Mouse (Mus musculus) hindbrain, embryonic 11.5 days (tissue): ENCODE data around the gene B4galnt2. TPM values are rescaled to one million over a fixed set of nuclear protein-coding genes. Genes with fewer than 3 reads are reported as not detected.
"Not testable (repeated sequence)": the region's sequence is repeated elsewhere in the genome, so short reads cannot be mapped to it uniquely, and the experiment has no call there.

Experiments
- ATAC-seq: fragments of 200-750 bp; cut with Nextera tagmentation; 2 replicates; pipeline ENCODE4 v1.8.0; 2017; ENCODE audit warnings: mild to moderate bottlenecking, moderate TSS enrichment, moderate library complexity; ENCODE audit not compliant: low FRiP score
- DNase-seq: peaks from one replicate; pipeline ENCODE4 v3.0.0-alpha.2; 2015; ENCODE audit warnings: low spot score
- H3K27ac ChIP-seq: fragments of 300-500 bp; sonication (generic); 2 replicates; pipeline ENCODE4 v1.5.1; 2014; ENCODE audit warnings: mild to moderate bottlenecking, low read depth, low read length
- H3K27me3 ChIP-seq: fragments of 300-500 bp; sonication (generic); 2 replicates; pipeline ENCODE4 v1.6.1; 2014; ENCODE audit warnings: mild to moderate bottlenecking, low read length, moderate library complexity, mixed read lengths; ENCODE audit not compliant: control insufficient read depth, insufficient read depth
- H3K36me3 ChIP-seq: fragments of 300-500 bp; sonication (generic); 2 replicates; pipeline ENCODE4 v1.6.1; 2014; ENCODE audit warnings: mild to moderate bottlenecking, low read length, moderate library complexity, mixed read lengths; ENCODE audit not compliant: control insufficient read depth, insufficient read depth
- H3K4me1 ChIP-seq: fragments of 300-500 bp; sonication (generic); replicated peaks from 2 replicates; pipeline ENCODE4 v1.6.1; 2014; ENCODE audit warnings: low read length, mixed read lengths; ENCODE audit not compliant: control insufficient read depth, insufficient read depth
- H3K4me2 ChIP-seq: fragments of 300-500 bp; sonication (generic); replicated peaks from 2 replicates; pipeline ENCODE4 v1.6.1; 2014; ENCODE audit warnings: mild to moderate bottlenecking, low read depth, low read length
- H3K4me3 ChIP-seq: fragments of 300-500 bp; sonication (generic); 2 replicates; pipeline ENCODE4 v1.5.1; 2014; ENCODE audit warnings: low read depth, low read length
- H3K9ac ChIP-seq: fragments of 300-500 bp; sonication (generic); 2 replicates; pipeline ENCODE4 v1.6.1; 2014; ENCODE audit warnings: low read depth, low read length
- H3K9me3 ChIP-seq: fragments of 300-500 bp; sonication (generic); 2 replicates; pipeline ENCODE4 v1.6.1; 2016; ENCODE audit warnings: low read length; ENCODE audit not compliant: control insufficient read depth
- WGBS: fragments of 180-500 bp; shearing (Covaris S2); extraction: QIAGEN DNeasy Blood & Tissue Kit; methylation state at CpG from one replicate; pipeline ENCODE4 v1.1.7; 2014; 5-methylcytosine and 5-hydroxymethylcytosine counted together
- polyA plus RNA-seq: library from polyadenylated mRNA; unstranded; fragments of >200 nt; fragmentation: Nextera tagmentation; extraction: Ambion mirVana; gene quantifications from 2 replicates; pipeline ENCODE4 v1.2.1, GENCODE M21; 2014

Gene B4galnt2
- polyA plus RNA-seq, 1 experiment from 2014 or later = not detected

- H3K4me1 ChIP-seq, H3K27ac ChIP-seq: not testable (repeated sequence)
- 86% methylated on average over 8 of the region's 10 CpGs for WGBS
Measured at GRCm38 (mm10) chr11:95932168-95932567, 17.5 kb upstream of the B4galnt2 start.

GRCm38 (mm10) chr11:95926398-95926797 is 11.7 kb upstream of the B4galnt2 start:
- H3K27me3 ChIP-seq = peaks cover 3% of the 10 kb centered on the region; the same call in 1 of the 2 replicates
- no peak overlapping the region for H3K27ac ChIP-seq
- no peak overlapping the region for H3K9ac ChIP-seq
- no peak overlapping the region for H3K4me3 ChIP-seq
- no peak for DNase-seq
- no peak for ATAC-seq
- no peaks in the 10 kb centered on the region for H3K36me3 ChIP-seq
- no peaks in the 10 kb centered on the region for H3K4me1 ChIP-seq
- no peaks in the 10 kb centered on the region for H3K9me3 ChIP-seq
- 72% methylated on average over 4 of the region's 4 CpGs for WGBS
- H3K4me2 ChIP-seq = no peak overlapping the region

More at GRCm38 (mm10) chr11:95932168-95932567, 17.5 kb upstream of the B4galnt2 start:
- H3K9ac ChIP-seq, H3K27me3 ChIP-seq, H3K4me3 ChIP-seq, H3K36me3 ChIP-seq, ATAC-seq, H3K9me3 ChIP-seq, DNase-seq, H3K4me2 ChIP-seq: not testable (repeated sequence)

DNA sequence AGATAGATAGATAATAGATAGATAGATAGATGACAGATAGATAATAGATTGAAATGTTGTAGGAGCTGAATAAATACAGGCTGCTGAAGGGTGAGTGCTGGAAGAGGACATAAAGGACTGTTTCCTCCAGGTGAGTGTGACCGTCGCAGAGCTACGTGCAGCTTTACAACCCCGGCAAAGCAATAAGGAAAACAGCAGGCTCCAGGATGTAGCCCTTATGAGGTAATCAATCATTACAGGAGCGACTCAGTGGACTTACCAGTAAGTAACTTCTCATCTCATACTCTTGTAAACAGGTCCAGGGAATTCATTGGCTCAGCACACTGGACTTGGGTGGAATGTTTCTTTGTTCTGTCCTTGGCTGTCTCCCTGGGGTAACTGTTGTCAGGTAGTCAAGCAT is 11.3 kb upstream of the B4galnt2 start:
- no peak for DNase-seq
- H3K9ac ChIP-seq = no peak overlapping the region
- H3K27me3 ChIP-seq = peaks cover 3% of the 10 kb centered on the region; the same call in 1 of the 2 replicates
- H3K27ac ChIP-seq = no peak overlapping the region
- no peak overlapping the region for H3K4me2 ChIP-seq
- no peak overlapping the region for H3K4me3 ChIP-seq
- H3K4me1 ChIP-seq = no peaks in the 10 kb centered on the region
- ATAC-seq = no peak
- WGBS = 92% methylated on average over 5 of the region's 5 CpGs
- H3K9me3 ChIP-seq = no peaks in the 10 kb centered on the region
- no peaks in the 10 kb centered on the region for H3K36me3 ChIP-seq

DNA sequence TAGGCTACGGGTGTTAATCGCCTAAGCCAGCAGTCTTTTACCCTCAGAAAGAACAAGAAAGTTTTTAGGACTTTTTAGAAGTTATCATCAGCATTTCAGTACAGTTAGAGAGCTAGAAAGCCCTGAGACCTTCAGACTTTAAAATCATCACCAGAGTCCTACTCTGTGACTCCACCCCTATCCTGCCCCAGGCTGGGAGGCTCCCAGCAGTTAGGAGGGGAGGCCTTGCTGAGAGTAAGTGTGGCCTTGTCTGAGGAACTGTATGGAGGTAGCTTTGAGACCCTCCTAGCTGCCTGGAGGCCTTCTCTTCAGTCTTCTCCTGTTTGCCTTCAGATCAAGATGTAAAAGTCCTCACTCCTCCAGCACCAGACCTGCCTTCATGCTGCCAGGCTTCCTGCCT is 9.5 kb upstream of the B4galnt2 start:
- Histone ChIP-seq H3K4me3 (no peak overlapping the region), H3K9me3 (no peaks in the 10 kb centered on the region), H3K4me1 (no peaks in the 10 kb centered on the region), H3K9ac (no peak overlapping the region), H3K27ac (no peak overlapping the region), H3K4me2 (no peak overlapping the region), H3K36me3 (no peaks in the 10 kb centered on the region), H3K27me3 (peaks cover 3% of the 10 kb centered on the region; the same call in 1 of the 2 replicates)
- DNase-seq (no peak), ATAC-seq (no peak)
- 24% methylated on average over 2 of the region's 2 CpGs for WGBS

- not testable (repeated sequence) for ATAC-seq, H3K27me3 ChIP-seq
Measured at GRCm38 (mm10) chr11:95923477-95923876, 8.8 kb upstream of the B4galnt2 start.

GRCm38 (mm10) chr11:95921991-95922621 is 7.4 kb upstream of the B4galnt2 start:
- H3K4me1 ChIP-seq = no peaks in the 10 kb centered on the region
- no peak overlapping the region for H3K4me3 ChIP-seq
- no peak overlapping the region for H3K4me2 ChIP-seq
- H3K9ac ChIP-seq = no peak overlapping the region
- 72% methylated on average over 12 of the region's 12 CpGs for WGBS
- peaks cover 11% of the 10 kb centered on the region for H3K27me3 ChIP-seq
- no peaks in the 10 kb centered on the region for H3K36me3 ChIP-seq
- no peak for ATAC-seq
- no peaks in the 10 kb centered on the region for H3K9me3 ChIP-seq
- no peak for DNase-seq
- H3K27ac ChIP-seq = no peak overlapping the region

More at GRCm38 (mm10) chr11:95923477-95923876, 8.8 kb upstream of the B4galnt2 start:
- H3K4me3 ChIP-seq, H3K36me3 ChIP-seq, H3K4me2 ChIP-seq, DNase-seq, H3K9ac ChIP-seq, H3K9me3 ChIP-seq, H3K4me1 ChIP-seq, H3K27ac ChIP-seq: not testable (repeated sequence)
- WGBS = 11% methylated on average over 4 of the region's 6 CpGs

DNA sequence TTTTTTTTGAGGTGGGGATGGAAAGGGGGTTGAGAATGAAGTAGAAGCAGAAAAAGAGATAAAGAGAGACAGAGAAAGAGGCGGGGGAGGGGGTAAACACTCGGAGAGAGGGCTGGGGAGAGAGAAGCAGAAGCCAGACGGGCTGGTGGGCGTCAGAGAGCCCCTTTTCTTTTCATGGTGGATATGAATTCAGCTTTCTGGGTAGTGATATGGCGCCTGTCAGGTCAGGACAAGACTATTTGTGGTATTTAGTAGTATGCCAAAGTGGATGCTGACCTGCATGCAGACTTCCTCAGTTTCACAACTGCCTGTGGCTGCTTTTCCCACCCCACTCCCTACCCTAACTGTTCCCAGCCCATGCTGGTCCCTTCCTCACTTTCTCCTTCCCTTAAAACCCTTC is 1.7 kb upstream of the B4galnt2 start:
- no peak overlapping the region for H3K9ac ChIP-seq
- H3K4me3 ChIP-seq = no peak overlapping the region
- no peaks in the 10 kb centered on the region for H3K36me3 ChIP-seq
- no peak overlapping the region for H3K4me2 ChIP-seq
- H3K4me1 ChIP-seq = 0 out of 2 replicates have a peak, but pooled peaks cover 2% of the 10 kb centered on the region
- peaks cover 49% of the 10 kb centered on the region for H3K27me3 ChIP-seq
- 5% methylated on average over 5 of the region's 5 CpGs for WGBS
- no peak overlapping the region for H3K27ac ChIP-seq
- DNase-seq (peak; percentile 30), ATAC-seq (no peak)
- no peaks in the 10 kb centered on the region for H3K9me3 ChIP-seq

DNA sequence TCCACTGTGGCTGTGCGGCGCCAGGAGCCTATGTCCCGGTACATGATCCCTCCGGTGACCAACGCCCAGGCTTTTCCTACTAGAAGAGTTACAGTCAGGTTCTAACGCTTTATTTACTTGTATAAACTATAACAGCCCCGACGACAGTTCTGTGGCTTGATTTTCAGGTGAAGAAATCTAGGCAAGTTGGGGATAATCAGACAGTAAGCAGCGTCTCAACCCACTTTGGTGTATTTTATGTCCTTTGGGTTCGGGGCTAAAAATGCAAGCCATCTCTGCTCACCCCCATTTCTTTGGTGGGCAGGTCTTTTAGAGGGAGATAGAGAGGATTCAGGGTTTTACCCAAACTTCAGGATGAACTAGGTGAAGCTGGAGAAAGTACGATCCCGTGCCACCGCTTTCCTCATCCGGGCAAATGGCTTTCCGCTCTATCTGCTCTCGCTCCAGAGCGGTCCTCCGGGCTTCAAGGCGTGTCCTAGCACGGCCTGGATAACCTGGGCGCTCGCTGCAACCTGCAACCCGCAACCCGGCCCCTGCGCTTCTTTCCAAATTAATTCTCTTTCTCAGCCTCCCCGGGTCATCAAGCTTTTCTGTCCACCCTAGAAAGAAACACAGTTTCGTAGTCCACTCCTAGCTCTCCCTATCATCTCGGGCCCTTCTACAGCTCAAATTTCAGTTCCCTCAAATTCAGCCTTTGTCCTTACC is 467 bp upstream of the B4galnt2 start:
- Histone ChIP-seq H3K4me2 (0 out of 2 replicates have a peak overlapping the region, but pooled peaks have one; percentile 17), H3K4me1 (0 out of 2 replicates have a peak, but pooled peaks cover 2% of the 10 kb centered on the region), H3K36me3 (no peaks in the 10 kb centered on the region), H3K27me3 (peaks cover 49% of the 10 kb centered on the region), H3K9ac (no peak overlapping the region), H3K9me3 (no peaks in the 10 kb centered on the region), H3K4me3 (no peak overlapping the region; the same call in 1 of the 2 replicates), H3K27ac (no peak overlapping the region)
- DNase-seq (peak; percentile 59), ATAC-seq (no peak)
- under 1% methylated on average over 28 of the region's 28 CpGs for WGBS
